Mouse (Mus musculus) E14TG2a.4 (cell line): Measurements from ENCODE around the gene Arhgap6.

Experiments
- H3K27me3 ChIP-seq: 2 replicates; pipeline ENCODE4 v1.6.1; 2014; ENCODE audit warnings: low read length, control low read depth; ENCODE audit not compliant: insufficient read depth
- H3K36me3 ChIP-seq: 2 replicates; pipeline ENCODE4 v1.6.1; 2014; ENCODE audit warnings: low read length, control low read depth; ENCODE audit not compliant: insufficient read depth
- H3K4me1 ChIP-seq: replicated peaks from 2 replicates; pipeline ENCODE4 v1.6.1; 2014; ENCODE audit warnings: low read depth, low read length, control low read depth
- H3K4me3 ChIP-seq: replicated peaks from 2 replicates; pipeline ENCODE4 v1.5.1; 2014; ENCODE audit warnings: mild to moderate bottlenecking, low read length
- H3K9me3 ChIP-seq: 2 replicates; pipeline ENCODE4 v1.6.1; 2014; ENCODE audit warnings: low read length, control low read depth
- CTCF ChIP-seq: conservative IDR thresholded peaks from 2 replicates; pipeline ENCODE4 v1.5.1; 2014; ENCODE audit warnings: low read length
- NANOG ChIP-seq: IDR thresholded peaks from 2 replicates; pipeline ENCODE4 v1.6.1; 2014; ENCODE audit warnings: borderline replicate concordance, low read length, mixed read lengths
- POU5F1 ChIP-seq: IDR thresholded peaks from 2 replicates; pipeline ENCODE4 v1.6.1; 2014; ENCODE audit warnings: low read length, borderline replicate concordance

Gene Arhgap6

GRCm38 (mm10) chrX:168832343-168832742 lies 37.4 kb downstream of the Arhgap6 start:
- Histone ChIP-seq H3K9me3 (no peaks in the 10 kb centered on the region), H3K36me3 (no peaks in the 10 kb centered on the region), H3K27me3 (no peaks in the 10 kb centered on the region), H3K4me3 (no peak overlapping the region), H3K4me1 (no peaks in the 10 kb centered on the region)
- TF ChIP-seq CTCF (no peak), POU5F1 (no peak), NANOG (no peak)

DNA sequence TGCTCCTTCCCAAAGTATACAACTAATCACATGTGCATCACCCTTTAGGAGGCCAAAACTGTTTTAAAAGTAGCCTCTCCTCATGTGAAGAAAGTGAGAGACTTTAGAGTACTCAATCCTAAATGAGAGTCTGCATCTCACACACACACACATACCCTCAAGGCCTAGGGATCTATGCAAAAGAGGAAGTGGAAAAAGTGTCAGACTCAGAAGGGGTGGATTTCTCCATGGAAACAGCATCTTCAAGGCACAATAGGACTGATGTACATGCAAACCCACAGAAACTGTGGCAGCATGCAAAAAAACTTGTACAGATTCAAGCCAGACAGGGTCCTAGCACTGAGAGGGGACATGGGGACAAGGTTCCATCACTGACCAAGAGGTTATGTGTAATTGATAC lies 53.2 kb downstream of the Arhgap6 start:
- no peak overlapping the region for H3K4me3 ChIP-seq
- H3K4me1 ChIP-seq: no peaks in the 10 kb centered on the region
- no peaks in the 10 kb centered on the region for H3K27me3 ChIP-seq
- TF ChIP-seq CTCF: no peak
- TF ChIP-seq NANOG: no peak
- no peak for TF ChIP-seq POU5F1
- no peaks in the 10 kb centered on the region for H3K9me3 ChIP-seq
- no peaks in the 10 kb centered on the region for H3K36me3 ChIP-seq

- H3K36me3 ChIP-seq: no peaks in the 10 kb centered on the region
- no peaks in the 10 kb centered on the region for H3K4me1 ChIP-seq
- no peaks in the 10 kb centered on the region for H3K27me3 ChIP-seq
- no peak overlapping the region for H3K4me3 ChIP-seq
- no peaks in the 10 kb centered on the region for H3K9me3 ChIP-seq
- TF ChIP-seq NANOG (no peak), CTCF (no peak), POU5F1 (no peak)
These were observed 79.8 kb downstream of the Arhgap6 start for GRCm38 (mm10) chrX:168874688-168875087.

DNA sequence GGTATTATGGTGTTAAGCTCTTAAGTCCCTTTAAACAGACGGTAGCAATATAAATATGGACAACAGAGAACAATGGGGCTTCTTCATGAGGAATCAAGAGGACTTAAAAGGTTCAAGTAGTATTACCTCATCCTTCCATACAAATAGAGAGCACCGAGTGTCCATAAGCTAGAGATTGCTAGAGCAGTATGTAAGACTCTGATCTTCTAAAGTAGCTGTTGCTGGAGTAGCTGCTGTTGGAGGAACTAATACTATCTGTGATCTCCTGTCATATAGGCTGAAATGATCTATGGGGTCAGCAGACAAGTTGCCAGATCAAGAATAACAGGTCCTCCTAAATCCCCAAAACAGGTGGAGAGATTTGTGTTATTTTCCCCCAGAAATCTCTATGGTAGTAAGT lies 108.7 kb downstream of the Arhgap6 start:
- no peak overlapping the region for H3K4me3 ChIP-seq
- H3K36me3 ChIP-seq: no peaks in the 10 kb centered on the region
- H3K4me1 ChIP-seq: no peaks in the 10 kb centered on the region
- no peaks in the 10 kb centered on the region for H3K9me3 ChIP-seq
- TF ChIP-seq NANOG (no peak), CTCF (no peak), POU5F1 (no peak)
- no peaks in the 10 kb centered on the region for H3K27me3 ChIP-seq

DNA sequence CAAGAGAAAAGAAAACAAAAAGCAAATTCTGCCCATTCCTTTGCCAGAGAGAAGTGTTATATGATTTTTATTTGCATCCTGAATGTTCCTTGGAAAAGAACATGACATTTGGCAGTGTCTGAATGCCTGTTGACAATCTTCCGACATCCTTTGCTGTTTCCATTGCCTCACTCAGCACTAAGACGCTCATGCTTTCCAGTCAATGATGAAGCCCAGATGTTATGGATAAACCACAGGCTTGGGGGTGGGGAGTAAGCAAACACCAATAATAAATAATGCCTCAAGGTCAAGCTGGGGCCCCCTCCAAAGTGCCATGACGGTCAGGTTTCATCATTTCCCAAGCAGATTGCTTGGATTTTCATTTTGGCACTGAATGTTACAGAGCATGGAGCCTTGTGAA lies 109.2 kb downstream of the Arhgap6 start:
- Histone ChIP-seq H3K36me3 (no peaks in the 10 kb centered on the region), H3K9me3 (no peaks in the 10 kb centered on the region), H3K4me3 (no peak overlapping the region), H3K4me1 (no peaks in the 10 kb centered on the region), H3K27me3 (no peaks in the 10 kb centered on the region)
- TF ChIP-seq NANOG: no peak
- no peak for TF ChIP-seq POU5F1
- no peak for TF ChIP-seq CTCF

DNA sequence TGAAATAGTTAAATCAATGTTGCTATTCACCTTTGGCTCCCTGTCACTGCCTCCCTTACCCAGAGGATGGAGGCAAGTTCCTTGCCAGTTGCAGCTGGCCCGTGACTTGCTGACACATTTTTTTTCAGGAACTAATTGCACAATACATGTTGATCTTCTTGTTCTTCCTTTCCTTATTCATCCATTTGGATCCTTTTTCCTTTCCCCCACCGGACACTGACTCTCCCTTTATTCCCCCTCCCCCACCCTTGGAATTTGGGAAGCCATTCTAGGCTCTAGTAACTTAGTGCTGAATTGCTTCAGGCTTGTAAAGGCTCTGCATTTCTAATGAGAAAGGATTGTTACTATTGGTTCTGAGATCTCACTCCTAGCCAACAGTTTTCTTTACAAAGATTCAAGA lies 112.7 kb downstream of the Arhgap6 start:
- H3K36me3 ChIP-seq: no peaks in the 10 kb centered on the region
- H3K27me3 ChIP-seq: no peaks in the 10 kb centered on the region
- H3K4me3 ChIP-seq: no peak overlapping the region
- no peaks in the 10 kb centered on the region for H3K9me3 ChIP-seq
- H3K4me1 ChIP-seq: no peaks in the 10 kb centered on the region
- TF ChIP-seq NANOG (no peak), POU5F1 (no peak), CTCF (no peak)

GRCm38 (mm10) chrX:168913519-168913918 lies 118.6 kb downstream of the Arhgap6 start:
- Histone ChIP-seq H3K36me3 (no peaks in the 10 kb centered on the region), H3K4me1 (no peaks in the 10 kb centered on the region), H3K9me3 (no peaks in the 10 kb centered on the region), H3K27me3 (no peaks in the 10 kb centered on the region), H3K4me3 (no peak overlapping the region)
- TF ChIP-seq CTCF: no peak
- no peak for TF ChIP-seq POU5F1
- no peak for TF ChIP-seq NANOG

DNA sequence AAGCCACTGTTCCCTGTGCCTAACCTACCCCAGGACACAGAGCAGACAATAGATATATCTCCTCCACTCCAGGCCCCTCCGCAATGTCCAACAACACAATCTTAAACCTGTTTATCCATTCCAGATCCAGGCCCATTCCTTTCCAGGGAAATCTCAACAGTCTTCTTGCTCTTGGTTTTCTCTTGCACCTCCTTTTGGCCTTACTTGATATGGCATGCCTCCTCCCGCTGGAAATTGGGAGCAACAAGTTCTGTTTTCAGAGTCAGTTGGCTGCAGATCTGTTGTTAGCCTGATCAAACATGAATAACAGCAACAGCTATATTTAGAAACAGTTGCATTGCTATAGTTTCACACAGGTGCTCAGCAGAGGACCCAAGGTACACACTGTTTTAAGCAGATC lies 126.0 kb downstream of the Arhgap6 start:
- no peak for TF ChIP-seq NANOG
- no peak for TF ChIP-seq CTCF
- no peak for TF ChIP-seq POU5F1
- H3K36me3 ChIP-seq: no peaks in the 10 kb centered on the region
- H3K27me3 ChIP-seq: no peaks in the 10 kb centered on the region
- H3K9me3 ChIP-seq: no peaks in the 10 kb centered on the region
- H3K4me1 ChIP-seq: no peaks in the 10 kb centered on the region
- no peak overlapping the region for H3K4me3 ChIP-seq

- no peak for TF ChIP-seq NANOG
- no peak for TF ChIP-seq CTCF
- no peak for TF ChIP-seq POU5F1
These were observed 137.5 kb downstream of the Arhgap6 start for GRCm38 (mm10) chrX:168932420-168932819.

More at GRCm38 (mm10) chrX:168932420-168932819, 137.5 kb downstream of the Arhgap6 start:
- Histone ChIP-seq H3K36me3 (no peaks in the 10 kb centered on the region), H3K4me1 (no peaks in the 10 kb centered on the region), H3K27me3 (no peaks in the 10 kb centered on the region), H3K9me3 (0 out of 2 replicates have a peak, but pooled peaks cover 7% of the 10 kb centered on the region), H3K4me3 (no peak overlapping the region)
